Mouse (Mus musculus): Measurements from ENCODE around the gene Cmtr1. TPM values are rescaled to one million over a fixed set of nuclear protein-coding genes. Genes with fewer than 3 reads are reported as not detected.
A peak's percentile ranks its signal among the peaks of the same experiment; 100 is the strongest.

The Cmtr1 gene
- total and polyA plus RNA-seq, 3 experiments: 24.8 to 89.1 (median 82.5) TPM

- DNase-seq: no peak
Measured at GRCm38 (mm10) chr17:29669030-29669429, 8.6 kb downstream of the Cmtr1 start.

- peak; percentile 59 for DNase-seq
Measured at GRCm38 (mm10) chr17:29669936-29670335, 9.5 kb downstream of the Cmtr1 start.

DNA sequence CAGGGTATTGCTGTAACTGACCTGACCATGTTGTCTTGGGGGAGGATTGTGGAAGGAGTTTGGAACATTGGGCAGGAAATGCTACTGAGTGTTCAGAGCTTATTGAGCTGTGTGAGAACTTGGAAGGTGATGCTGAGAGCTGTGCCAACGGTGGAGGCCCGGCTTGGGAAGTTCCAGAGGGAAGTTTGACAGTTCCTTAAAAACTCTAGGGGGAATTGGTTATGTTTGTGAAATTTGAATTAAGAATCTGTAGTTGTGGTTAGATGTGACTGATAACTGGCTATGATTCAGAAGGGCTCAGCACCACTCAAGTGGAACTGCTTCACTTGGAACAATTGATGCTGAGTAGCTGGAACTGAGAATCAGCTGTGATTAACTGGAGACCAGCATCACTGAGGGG, 10.6 kb downstream of the Cmtr1 start:
- no peak for DNase-seq

GRCm38 (mm10) chr17:29673325-29673724, 12.9 kb downstream of the Cmtr1 start:
- no peak for DNase-seq

DNA sequence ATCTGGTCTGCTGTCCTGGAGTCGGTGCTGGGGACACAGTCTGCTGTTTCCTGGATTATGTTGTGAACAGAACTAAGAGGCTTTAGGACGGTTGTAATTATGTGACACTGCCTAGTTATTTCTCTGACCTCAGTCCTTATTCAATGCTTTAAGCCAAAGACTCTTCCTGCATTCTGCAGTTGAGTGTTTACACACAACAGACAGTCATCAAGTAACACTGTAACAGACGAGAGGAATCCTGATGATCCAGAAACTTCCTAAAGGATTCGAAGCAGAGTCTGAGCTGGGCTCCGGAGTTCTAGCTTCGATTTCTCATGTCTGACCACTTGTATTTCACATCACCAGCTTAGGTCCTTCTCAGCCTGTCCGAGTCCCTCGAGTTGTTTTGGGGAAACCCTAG, 18.1 kb downstream of the Cmtr1 start:
- DNase-seq: no peak

GRCm38 (mm10) chr17:29679038-29679767, 18.8 kb downstream of the Cmtr1 start:
- no peak for DNase-seq

DNA sequence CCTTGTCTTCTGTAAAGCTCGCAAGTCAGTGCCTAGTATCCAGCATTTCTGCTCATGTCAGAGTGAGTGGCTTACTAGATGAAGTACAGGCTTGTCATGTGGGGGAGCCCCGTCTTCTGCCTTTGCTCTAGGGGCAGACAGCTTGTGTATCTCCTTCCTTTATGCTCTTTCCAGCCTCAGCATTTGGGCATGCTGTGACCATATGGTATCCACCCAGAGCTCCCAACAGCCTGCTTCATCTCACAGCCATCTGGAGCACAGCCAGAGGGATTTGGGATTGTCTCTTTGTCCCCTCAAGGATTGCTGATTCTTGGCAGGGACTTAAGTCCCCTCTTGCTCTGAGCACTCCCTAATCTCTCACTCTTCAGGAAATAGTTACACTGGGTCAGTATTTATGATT, 19.8 kb downstream of the Cmtr1 start:
- no peak for DNase-seq

- no peak for DNase-seq
Measured at GRCm38 (mm10) chr17:29680921-29681320, 20.5 kb downstream of the Cmtr1 start.

DNA sequence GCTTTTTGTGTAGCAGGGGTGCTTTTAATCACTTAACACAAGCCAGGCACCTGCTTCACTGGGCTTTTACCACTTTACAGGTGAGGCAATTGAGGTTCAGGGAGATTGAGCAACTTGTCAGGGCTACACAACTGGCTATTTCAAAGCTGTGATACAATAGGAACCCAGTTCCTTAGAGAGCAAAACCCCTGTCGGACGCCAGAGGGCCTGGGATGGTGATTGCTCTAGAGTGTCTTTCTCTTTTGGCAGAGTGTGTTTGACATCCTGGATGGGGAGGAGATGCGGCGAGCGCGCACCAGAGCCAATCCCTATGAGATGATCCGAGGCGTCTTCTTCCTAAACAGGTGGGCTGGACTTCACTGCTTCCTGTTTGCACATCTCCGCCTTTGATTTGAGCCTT, 21.3 kb downstream of the Cmtr1 start:
- no peak for DNase-seq

DNA sequence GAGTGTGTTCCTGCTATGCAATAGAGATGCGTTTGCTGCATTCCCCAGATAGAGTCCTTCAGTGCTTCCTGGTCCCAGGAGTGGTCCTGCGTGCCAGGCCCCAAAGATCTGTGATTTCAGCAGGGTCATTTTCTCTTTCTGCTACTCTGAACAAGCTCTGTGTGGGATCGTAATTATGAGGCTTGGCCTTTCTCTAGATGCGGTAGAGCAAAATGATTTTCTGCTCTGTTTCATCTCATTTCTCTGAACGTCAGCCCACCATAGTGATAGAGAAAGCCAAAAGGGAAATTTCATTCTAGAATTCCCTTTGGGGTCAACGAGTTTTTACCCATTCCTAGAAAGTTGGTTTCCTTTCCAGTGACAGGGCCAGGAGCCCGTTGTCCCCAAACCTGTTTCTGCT, 21.9 kb downstream of the Cmtr1 start:
- no peak for DNase-seq

- DNase-seq: no peak
Measured at GRCm38 (mm10) chr17:29683127-29683526, 22.7 kb downstream of the Cmtr1 start.

GRCm38 (mm10) chr17:29684275-29684674, 23.9 kb downstream of the Cmtr1 start:
- DNase-seq: no peak

- no peak for DNase-seq
Measured at GRCm38 (mm10) chr17:29686771-29687170, 26.4 kb downstream of the Cmtr1 start.

- no peak for DNase-seq
Measured at GRCm38 (mm10) chr17:29687373-29687772, 27.0 kb downstream of the Cmtr1 start.

GRCm38 (mm10) chr17:29688610-29689009, 28.2 kb downstream of the Cmtr1 start:
- DNase-seq: no peak

- no peak for DNase-seq
Measured at GRCm38 (mm10) chr17:29690257-29690656, 29.9 kb downstream of the Cmtr1 start.

DNA sequence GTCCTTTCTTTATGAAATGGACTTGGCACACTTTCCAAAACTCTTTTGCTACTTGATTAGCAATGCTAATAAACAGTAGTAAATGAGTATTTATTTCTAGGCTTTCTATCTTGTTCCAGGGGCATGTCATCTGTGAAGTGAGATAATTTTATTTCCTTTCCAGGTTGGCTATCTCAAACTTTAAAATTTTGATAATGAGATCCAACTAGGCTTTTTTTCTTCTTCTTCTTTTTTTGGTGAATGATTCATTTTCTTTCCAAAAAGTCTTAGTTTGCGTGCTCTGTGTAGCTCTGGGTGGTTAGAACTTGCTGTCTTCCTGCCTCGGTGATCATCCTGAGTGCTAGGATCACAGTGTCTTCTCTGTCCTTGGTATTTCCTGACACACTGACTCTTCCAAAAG, 32.4 kb downstream of the Cmtr1 start:
- DNase-seq: no peak

GRCm38 (mm10) chr17:29693571-29693970, 33.2 kb downstream of the Cmtr1 start:
- DNase-seq: no peak

DNA sequence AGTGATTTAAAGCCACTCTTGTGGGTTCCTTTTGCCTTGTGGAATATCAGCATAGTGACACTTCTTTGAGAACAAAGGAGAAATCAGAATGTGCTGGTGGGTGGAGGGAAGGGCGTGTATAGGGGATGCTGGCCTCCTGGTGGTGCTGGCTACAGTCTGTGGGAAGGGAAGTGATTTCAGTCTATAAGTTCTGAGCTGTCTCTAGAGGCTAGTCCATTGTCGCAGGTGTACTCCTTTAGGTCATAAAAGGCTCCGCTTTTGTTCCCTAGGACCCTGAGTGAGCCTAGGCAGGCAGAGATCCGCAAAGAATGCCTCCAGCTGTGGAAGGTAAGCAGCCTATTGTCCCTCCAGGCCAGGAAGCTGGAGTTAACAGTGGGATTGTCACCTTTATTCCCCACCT, 34.1 kb downstream of the Cmtr1 start:
- no peak for DNase-seq

- no peak for DNase-seq
Measured at GRCm38 (mm10) chr17:29696940-29697339, 36.5 kb downstream of the Cmtr1 start.

GRCm38 (mm10) chr17:29698421-29698820, 38.0 kb downstream of the Cmtr1 start:
- no peak for DNase-seq

DNA sequence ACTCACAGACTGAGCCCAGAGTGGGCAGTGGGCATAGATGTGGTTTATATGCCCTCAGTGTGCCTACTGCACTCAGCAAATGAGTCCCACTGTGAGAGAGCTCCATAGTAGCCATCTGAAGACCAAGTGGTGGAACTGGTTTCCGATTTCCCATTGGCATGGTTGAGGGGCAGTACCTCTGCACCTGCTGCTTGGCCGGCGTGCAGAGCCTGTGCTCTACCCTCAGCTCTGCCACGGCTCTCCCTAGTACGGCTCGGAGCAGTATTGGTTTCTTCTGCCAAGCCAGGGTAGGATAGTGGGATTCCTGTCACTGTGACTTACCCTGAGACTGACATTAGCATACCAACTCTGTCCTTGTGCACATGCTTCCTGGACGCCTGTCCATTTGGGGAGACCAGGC, 40.2 kb downstream of the Cmtr1 start:
- no peak for DNase-seq

GRCm38 (mm10) chr17:29702938-29703710, 42.7 kb downstream of the Cmtr1 start:
- DNase-seq: no peak

DNA sequence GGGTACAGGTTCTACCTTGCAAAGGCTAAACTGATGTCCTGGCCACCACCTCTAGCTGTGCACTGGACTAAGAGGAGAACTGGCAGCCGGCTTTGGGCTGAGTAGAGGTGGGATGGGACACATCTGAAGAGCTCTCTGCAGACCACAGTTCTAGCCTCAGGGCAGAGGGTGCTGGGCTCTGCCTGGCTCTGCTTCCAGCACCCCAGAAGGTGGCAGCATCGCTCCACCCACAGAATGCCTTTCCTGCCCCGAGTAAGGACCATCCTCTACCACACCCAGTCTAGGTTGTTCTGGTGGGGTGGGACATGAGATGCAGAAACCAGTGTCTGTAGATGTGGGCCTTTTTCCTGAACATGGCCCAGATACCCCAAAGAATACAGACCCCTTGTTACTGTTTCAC, 44.4 kb downstream of the Cmtr1 start:
- DNase-seq: peak; percentile 50
